ENCODE assay signal across 20 mouse cellular contexts in genomic region chr11:116659027-116659621, GRCm38 (mm10). TPM values are rescaled to one million over a fixed set of nuclear protein-coding genes. Genes with fewer than 3 reads are reported as not detected.
DNase-seq lines count a peak whose midpoint lies in the region; ATAC-seq and TF ChIP-seq lines count a peak whose summit lies in the region.
"Had no signal": no experiment of that assay in that cellular context is flagged by ENCODE, and none has a peak within 500 bp of the region (broad histone marks: within the 10 kb centered on the region; RNA-seq: fewer than 3 reads in every experiment).

No protein-coding gene starts in this region.

- in situ Hi-C loops in ES-E14 (cut with MboI; ENCODE audit: low sequenced_read_pairs in 2 of 2, unreplicated experiment in 2 of 2) = no loop called here

- no peak for TF ChIP-seq CTCF in layer of hippocampus, adult 2 months (conservative IDR thresholded peaks at IDR 0.05)

- no peaks in the 10 kb centered on the region for H3K36me3 ChIP-seq in forebrain, embryonic 14.5 days (ENCODE audit: control insufficient read depth, insufficient read depth, low read length)
- no peaks in the 10 kb centered on the region for H3K36me3 ChIP-seq in forebrain, embryonic 12.5 days (replicated peaks)
- H3K36me3 ChIP-seq in ES-E14 (ENCODE audit: control insufficient read depth, insufficient read depth, low read length, poor library complexity, severe bottlenecking) = no peaks in the 10 kb centered on the region
- no peaks in the 10 kb centered on the region for H3K36me3 ChIP-seq in limb, embryonic 12.5 days
- no peaks in the 10 kb centered on the region for H3K36me3 ChIP-seq in intestine, embryonic 16.5 days (ENCODE audit: control insufficient read depth, insufficient read depth, low read length)
- H3K36me3 ChIP-seq: embryonic facial prominence, embryonic 12.5 days had no signal

- peaks cover 8% of the 10 kb centered on the region for H3K27me3 ChIP-seq in forebrain, embryonic 14.5 days (replicated peaks; ENCODE audit: control insufficient read depth, insufficient read depth, low read length)
- peaks cover 42% of the 10 kb centered on the region for H3K27me3 ChIP-seq in forebrain, embryonic 12.5 days
- peaks cover 41% of the 10 kb centered on the region for H3K27me3 ChIP-seq in limb, embryonic 12.5 days
- peaks cover 5% of the 10 kb centered on the region; the same call in 1 of the 2 replicates for H3K27me3 ChIP-seq in intestine, embryonic 16.5 days (replicated peaks; ENCODE audit: control insufficient read depth, insufficient read depth, low read length)

- H3K9me3 ChIP-seq in forebrain, embryonic 14.5 days (replicated peaks; ENCODE audit: control insufficient read depth, low read length) = no peaks in the 10 kb centered on the region
- H3K9me3 ChIP-seq in forebrain, embryonic 12.5 days = no peaks in the 10 kb centered on the region
- H3K9me3 ChIP-seq in ES-E14 (ENCODE audit: control insufficient read depth, insufficient read depth, low read depth, low read length) = no peaks in the 10 kb centered on the region
- H3K9me3 ChIP-seq in limb, embryonic 12.5 days = no peaks in the 10 kb centered on the region
- H3K9me3 ChIP-seq in intestine, embryonic 16.5 days (ENCODE audit: control insufficient read depth, low read length) = no peaks in the 10 kb centered on the region
- H3K9me3 ChIP-seq: embryonic facial prominence, embryonic 12.5 days had no signal

- H3K4me3 ChIP-seq in forebrain, embryonic 14.5 days (ENCODE audit: low read depth, low read length) = no peak overlapping the region
- H3K4me3 ChIP-seq in forebrain, embryonic 12.5 days (replicated peaks) = no peak overlapping the region
- H3K4me3 ChIP-seq in layer of hippocampus, adult 2 months = no peak overlapping the region
- peak overlapping the region; percentile 23 to 26; a peak in 2 of 4 replicates for H3K4me3 ChIP-seq in ES-E14 (ENCODE audit: insufficient read depth in 1 of 2, low read depth in 1 of 2, low read length in 2 of 2, poor library complexity in 1 of 2, severe bottlenecking in 1 of 2)
- no peak overlapping the region for H3K4me3 ChIP-seq in limb, embryonic 12.5 days (replicated peaks)
- no peak overlapping the region for H3K4me3 ChIP-seq in intestine, embryonic 16.5 days (ENCODE audit: low read length)
- H3K4me3 ChIP-seq: embryonic facial prominence, embryonic 12.5 days had no signal

- H3K4me2 ChIP-seq in forebrain, embryonic 14.5 days (ENCODE audit: low read length) = no peak overlapping the region
- no peak overlapping the region for H3K4me2 ChIP-seq in forebrain, embryonic 12.5 days
- no peak overlapping the region for H3K4me2 ChIP-seq in limb, embryonic 12.5 days
- H3K4me2 ChIP-seq in intestine, embryonic 16.5 days (ENCODE audit: low read depth, low read length) = no peak overlapping the region

- 85% methylated on average over 15 of the region's 15 CpGs for WGBS in forebrain, embryonic 14.5 days
- 85% methylated on average over 15 of the region's 15 CpGs for WGBS in forebrain, embryonic 12.5 days
- WGBS in limb, embryonic 12.5 days = 75% methylated on average over 15 of the region's 15 CpGs
- WGBS in intestine, embryonic 16.5 days = 75% methylated on average over 15 of the region's 15 CpGs

- DNase-seq in forebrain, embryonic 14.5 days (ENCODE audit: low spot score) = no peak
- no peak for DNase-seq in layer of hippocampus, adult 2 months (ENCODE audit: low spot score in 2 of 2)
- no peak for DNase-seq in layer of hippocampus, adult 8-10 months (ENCODE audit: low spot score in 2 of 2)
- no peak for DNase-seq in ES-E14 (ENCODE audit: low read depth, low spot score)
- DNase-seq: adrenal gland, postnatal 14 days; cerebellum, adult 11 months; heart, postnatal 4 days; kidney, adult 8-10 months; kidney, postnatal 25 days; layer of hippocampus, adult 9-11 months; right cerebral cortex, postnatal 4 days had no signal

- H3K27ac ChIP-seq in forebrain, embryonic 14.5 days (ENCODE audit: low read depth, low read length) = 0 out of 2 replicates have a peak overlapping the region, but pooled peaks have one; percentile 14
- no peak overlapping the region for H3K27ac ChIP-seq in forebrain, embryonic 12.5 days
- peak overlapping the region; percentile 74; the same call in 1 of the 2 replicates for H3K27ac ChIP-seq in layer of hippocampus, adult 2 months
- H3K27ac ChIP-seq in ES-E14 (ENCODE audit: insufficient read depth, low read depth, low read length, poor library complexity, severe bottlenecking) = no peak overlapping the region
- 0 out of 2 replicates have a peak overlapping the region, but pooled peaks have one; percentile 9 for H3K27ac ChIP-seq in limb, embryonic 12.5 days
- H3K27ac ChIP-seq in intestine, embryonic 16.5 days (ENCODE audit: low read length) = no peak overlapping the region
- H3K27ac ChIP-seq: liver, embryonic 14.5 days had no signal

- H3K9ac ChIP-seq in forebrain, embryonic 14.5 days (ENCODE audit: low read length) = no peak overlapping the region
- H3K9ac ChIP-seq in forebrain, embryonic 12.5 days = no peak overlapping the region
- H3K9ac ChIP-seq in ES-E14 (ENCODE audit: insufficient read depth, low read depth, low read length, poor library complexity, severe bottlenecking) = peak overlapping the region; percentile 29; the same call in 1 of the 2 replicates
- H3K9ac ChIP-seq in limb, embryonic 12.5 days (replicated peaks) = no peak overlapping the region
- H3K9ac ChIP-seq in intestine, embryonic 16.5 days (ENCODE audit: low read depth, low read length) = no peak overlapping the region
- H3K9ac ChIP-seq: embryonic facial prominence, embryonic 12.5 days; liver, embryonic 14.5 days had no signal

- peaks cover 57% of the 10 kb centered on the region for H3K4me1 ChIP-seq in forebrain, embryonic 14.5 days (ENCODE audit: control insufficient read depth, insufficient read depth, low read length)
- H3K4me1 ChIP-seq in forebrain, embryonic 12.5 days = peaks cover 66% of the 10 kb centered on the region
- H3K4me1 ChIP-seq in ES-E14 (ENCODE audit: control insufficient read depth in 2 of 2, insufficient read depth in 2 of 2, low read length in 2 of 2, poor library complexity in 1 of 2) = peaks cover 0 to 32% of the 10 kb centered on the region in 2 experiments; a peak in 2 of 4 replicates
- peaks cover 44% of the 10 kb centered on the region for H3K4me1 ChIP-seq in limb, embryonic 12.5 days (replicated peaks)
- peaks cover 30% of the 10 kb centered on the region for H3K4me1 ChIP-seq in intestine, embryonic 16.5 days (ENCODE audit: control insufficient read depth, insufficient read depth, low read length)

- no peak for ATAC-seq in forebrain, embryonic 14.5 days
- ATAC-seq in forebrain, embryonic 12.5 days (ENCODE audit: low FRiP score) = no peak
- ATAC-seq in limb, embryonic 12.5 days (ENCODE audit: insufficient number of reproducible peaks, insufficient read depth, low FRiP score, low TSS enrichment, low read depth) = no peak
- no peak for ATAC-seq in intestine, embryonic 16.5 days

TF ChIP-seq in ES-E14, 5 proteins besides CTCF, POLR2A, EP300 and RAD21:
- TF ChIP-seq ZC3H11A (IDR thresholded peaks at IDR 0.05; ENCODE audit: borderline replicate concordance, low read depth, low read length) (no peak), ZNF384 (IDR thresholded peaks at IDR 0.05; ENCODE audit: low read depth, low read length) (no peak), CHD2 (IDR thresholded peaks at IDR 0.05; ENCODE audit: low read depth, low read length) (no peak), MAFK (IDR thresholded peaks at IDR 0.05; ENCODE audit: insufficient read depth, low read depth, low read length) (no peak), HCFC1 (IDR thresholded peaks at IDR 0.05; ENCODE audit: borderline replicate concordance, insufficient read depth, low read length) (no peak)

RNA-seq across cellular contexts. Expression of gene Cygb, which starts 5.0 kb away (rescaled TPM):
- 14.7 and 15.4 TPM in 2 replicates for polyA plus RNA-seq in forebrain, embryonic 14.5 days (2014; fragmentation: Nextera tagmentation; extraction: Ambion mirVana)
- 4.2 and 4.3 TPM in 2 replicates for polyA plus RNA-seq in forebrain, embryonic 12.5 days (2016; fragmentation: Nextera tagmentation; extraction: Ambion mirVana)
- total RNA-seq in layer of hippocampus, adult 2 months (2021) = 10 to 100 TPM; 71.9 to 73.5 TPM
- total RNA-seq in layer of hippocampus, adult 8-10 months (2022) = 10 to 100 TPM; 57.2 to 76.1 (median 63.0) TPM
- 0.37 and 0.40 TPM in 2 replicates for total RNA-seq in ES-E14 (2012; rRNA removed)
- polyA plus RNA-seq in limb, embryonic 12.5 days (2016; fragmentation: Nextera tagmentation; extraction: Ambion mirVana) = 3.1 and 3.6 TPM in 2 replicates
- polyA plus RNA-seq in intestine, embryonic 16.5 days (2015; fragmentation: Nextera tagmentation; extraction: Ambion mirVana) = 12.3 and 14.4 TPM in 2 replicates
- total RNA-seq: common myeloid progenitor, adult 5-6 weeks; granulocyte monocyte progenitor cell, adult 5-6 weeks; megakaryocyte-erythroid progenitor cell, adult 5-6 weeks had no signal

RNA-seq across cellular contexts. Expression of gene Prcd, which starts 5.8 kb away (rescaled TPM):
- 1.4 and 1.7 TPM in 2 replicates for polyA plus RNA-seq in forebrain, embryonic 14.5 days (2014; fragmentation: Nextera tagmentation; extraction: Ambion mirVana)
- 0.76 and 1.3 TPM in 2 replicates for polyA plus RNA-seq in forebrain, embryonic 12.5 days (2016; fragmentation: Nextera tagmentation; extraction: Ambion mirVana)
- total RNA-seq in layer of hippocampus, adult 2 months (2021) = 1 to 10 TPM; 5.6 to 5.7 TPM
- 1 to 10 TPM; 4.8 to 8.5 (median 5.8) TPM for total RNA-seq in layer of hippocampus, adult 8-10 months (2022)
- total RNA-seq in ES-E14 (2012; rRNA removed) = 2.0 and 2.2 TPM in 2 replicates
- polyA plus RNA-seq in limb, embryonic 12.5 days (2016; fragmentation: Nextera tagmentation; extraction: Ambion mirVana) = 0.45 and 0.63 TPM in 2 replicates
- polyA plus RNA-seq in intestine, embryonic 16.5 days (2015; fragmentation: Nextera tagmentation; extraction: Ambion mirVana) = 1.4 and 1.9 TPM in 2 replicates
- total RNA-seq: common myeloid progenitor, adult 5-6 weeks; granulocyte monocyte progenitor cell, adult 5-6 weeks; midbrain, postnatal 0 days had no signal

RNA-seq across cellular contexts. Expression of gene Rhbdf2, which starts 32.3 kb away (rescaled TPM):
- 0.61 TPM in 2 replicates for polyA plus RNA-seq in forebrain, embryonic 14.5 days (2014; fragmentation: Nextera tagmentation; extraction: Ambion mirVana)
- polyA plus RNA-seq in forebrain, embryonic 12.5 days (2016; fragmentation: Nextera tagmentation; extraction: Ambion mirVana) = 1.4 and 1.9 TPM in 2 replicates
- 1 to 10 TPM; 1.4 to 1.6 TPM for total RNA-seq in layer of hippocampus, adult 2 months (2021)
- 1 to 10 TPM; 1.1 to 2.5 (median 1.8) TPM for total RNA-seq in layer of hippocampus, adult 8-10 months (2022)
- total RNA-seq in ES-E14 (2012; rRNA removed) = 29.3 and 53.8 TPM in 2 replicates
- polyA plus RNA-seq in limb, embryonic 12.5 days (2016; fragmentation: Nextera tagmentation; extraction: Ambion mirVana) = 4.1 and 5.1 TPM in 2 replicates
- polyA plus RNA-seq in intestine, embryonic 16.5 days (2015; fragmentation: Nextera tagmentation; extraction: Ambion mirVana) = 10.8 and 11.9 TPM in 2 replicates

Comparison
In these comparisons a context has a peak if more than half of its experiments do, and no peak if none do; other contexts are left out.
1. H3K27ac ChIP-seq: peak in forebrain, embryonic 14.5 days (single experiment), layer of hippocampus, adult 2 months (single experiment) and limb, embryonic 12.5 days (single experiment); none in forebrain, embryonic 12.5 days (single experiment), ES-E14 (single experiment) and intestine, embryonic 16.5 days (single experiment).
2. H3K4me3 ChIP-seq: peak in ES-E14 (2 of 2); none in forebrain, embryonic 14.5 days (single experiment), forebrain, embryonic 12.5 days (single experiment), layer of hippocampus, adult 2 months (single experiment), limb, embryonic 12.5 days (single experiment) and intestine, embryonic 16.5 days (single experiment).